Mouse (Mus musculus) CD4-positive, CD25-positive, alpha-beta regulatory T cell, adult 2 months (primary cell): ENCODE results near the gene Tut1.
A peak's percentile ranks its signal among the peaks of the same experiment; 100 is the strongest.

Source experiments
- DNase-seq: peaks from one replicate; pipeline ENCODE4 v3.0.0-alpha.2; 2012; ENCODE audit warnings: low read depth, low spot score

The Tut1 gene

GRCm38 (mm10) chr19:8953135-8954039, at the start of gene Tut1:
Gene Tut1, plus strand, starts transcription at chr19:8953847.
- DNase-seq: peak; percentile 97

GRCm38 (mm10) chr19:8908531-8908930, 45.1 kb upstream of the Tut1 start:
- no peak for DNase-seq

- no peak for DNase-seq
Measured at GRCm38 (mm10) chr19:8911810-8912209, 41.8 kb upstream of the Tut1 start.

GRCm38 (mm10) chr19:8914212-8914611, 39.4 kb upstream of the Tut1 start:
- no peak for DNase-seq

- DNase-seq: peak; percentile 46
Measured at GRCm38 (mm10) chr19:8919000-8919399, 34.6 kb upstream of the Tut1 start.

GRCm38 (mm10) chr19:8919684-8920072, 34.0 kb upstream of the Tut1 start:
- peak; percentile 28 for DNase-seq

GRCm38 (mm10) chr19:8920073-8920736, 33.4 kb upstream of the Tut1 start, which contains the start of gene B3gat3:
Gene B3gat3, plus strand, starts transcription at chr19:8920374.
- DNase-seq: peak; percentile 85

GRCm38 (mm10) chr19:8920836-8921291, 32.8 kb upstream of the Tut1 start:
- DNase-seq: peak; percentile 80

GRCm38 (mm10) chr19:8921741-8922140, 31.9 kb upstream of the Tut1 start:
- DNase-seq: peak; percentile 35

- peak; percentile 40 for DNase-seq
Measured at GRCm38 (mm10) chr19:8926766-8927165, 26.9 kb upstream of the Tut1 start.

- DNase-seq: no peak
Measured at GRCm38 (mm10) chr19:8927891-8928525, 25.6 kb upstream of the Tut1 start.

- no peak for DNase-seq
Measured at GRCm38 (mm10) chr19:8928689-8929223, 24.9 kb upstream of the Tut1 start.

GRCm38 (mm10) chr19:8929224-8930088, 24.2 kb upstream of the Tut1 start, which contains the start of the genes Rom1 and Eml3:
Gene Rom1, minus strand, starts transcription at chr19:8929356.
Gene Eml3, plus strand, starts transcription at chr19:8929552.
- DNase-seq: peak; percentile 86

- peak; percentile 15 for DNase-seq
Measured at GRCm38 (mm10) chr19:8930117-8930516, 23.5 kb upstream of the Tut1 start.

- no peak for DNase-seq
Measured at GRCm38 (mm10) chr19:8930771-8931170, 22.9 kb upstream of the Tut1 start.

GRCm38 (mm10) chr19:8936736-8937135, 16.9 kb upstream of the Tut1 start:
- no peak for DNase-seq

- no peak for DNase-seq
Measured at GRCm38 (mm10) chr19:8940526-8941133, 13.0 kb upstream of the Tut1 start.

- no peak for DNase-seq
Measured at GRCm38 (mm10) chr19:8941136-8941514, 12.5 kb upstream of the Tut1 start.

GRCm38 (mm10) chr19:8941515-8942217, 12.0 kb upstream of the Tut1 start, which contains the start of gene Mta2:
Gene Mta2, plus strand, starts transcription at chr19:8941875.
- DNase-seq: peak; percentile 97
